Mouse (Mus musculus) right cerebral cortex, postnatal 10 days (tissue): Measurements from ENCODE around the gene Arl15.

Source experiments
- DNase-seq, 2 experiments: peaks; one replicate each; pipeline ENCODE4 v3.0.0; 2021; ENCODE audit warnings: low spot score in 2 of 2

Arl15 gene

DNA sequence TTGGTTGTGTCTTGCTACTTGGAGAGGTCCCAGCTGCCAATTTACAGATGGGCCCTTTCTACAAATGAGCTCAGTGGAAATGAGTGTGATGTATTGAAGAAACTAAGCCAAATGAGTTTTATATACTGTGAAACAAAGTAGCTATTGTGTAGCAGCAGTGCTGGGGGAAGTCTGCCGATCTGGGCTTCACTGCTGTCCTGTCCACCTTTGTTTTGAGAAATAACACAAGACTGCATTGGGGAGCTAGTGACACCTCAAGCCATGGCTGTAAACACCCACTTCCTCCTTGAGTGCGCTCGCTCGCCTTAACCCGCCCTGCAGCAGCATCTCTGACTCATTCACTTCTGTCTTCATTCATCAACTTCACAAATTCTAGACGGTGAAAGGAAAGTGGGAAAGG is 189.3 kb downstream of the Arl15 start:
- peak in 1 of 2 experiments; percentile 14 for DNase-seq

DNA sequence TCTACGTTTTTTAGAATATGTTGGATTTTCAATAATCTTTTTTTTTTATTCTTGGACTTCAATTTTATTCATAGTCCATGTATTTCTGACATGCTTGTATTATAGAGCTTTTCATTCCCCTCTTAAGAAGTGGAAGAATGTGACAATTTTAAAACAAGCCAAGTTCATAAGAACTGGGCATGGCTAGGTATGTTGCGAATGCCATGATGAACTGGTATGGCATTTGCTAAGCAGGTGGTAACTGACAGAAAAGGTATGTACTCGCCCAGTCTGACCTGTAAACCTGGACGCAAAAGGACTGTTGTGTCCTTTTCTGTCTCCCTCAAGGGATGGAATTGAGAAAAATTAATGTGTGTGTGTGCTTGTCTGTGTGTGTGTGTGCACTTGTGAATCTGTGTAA is 190.2 kb downstream of the Arl15 start:
- peak in 1 of 2 experiments; percentile 3 for DNase-seq

DNA sequence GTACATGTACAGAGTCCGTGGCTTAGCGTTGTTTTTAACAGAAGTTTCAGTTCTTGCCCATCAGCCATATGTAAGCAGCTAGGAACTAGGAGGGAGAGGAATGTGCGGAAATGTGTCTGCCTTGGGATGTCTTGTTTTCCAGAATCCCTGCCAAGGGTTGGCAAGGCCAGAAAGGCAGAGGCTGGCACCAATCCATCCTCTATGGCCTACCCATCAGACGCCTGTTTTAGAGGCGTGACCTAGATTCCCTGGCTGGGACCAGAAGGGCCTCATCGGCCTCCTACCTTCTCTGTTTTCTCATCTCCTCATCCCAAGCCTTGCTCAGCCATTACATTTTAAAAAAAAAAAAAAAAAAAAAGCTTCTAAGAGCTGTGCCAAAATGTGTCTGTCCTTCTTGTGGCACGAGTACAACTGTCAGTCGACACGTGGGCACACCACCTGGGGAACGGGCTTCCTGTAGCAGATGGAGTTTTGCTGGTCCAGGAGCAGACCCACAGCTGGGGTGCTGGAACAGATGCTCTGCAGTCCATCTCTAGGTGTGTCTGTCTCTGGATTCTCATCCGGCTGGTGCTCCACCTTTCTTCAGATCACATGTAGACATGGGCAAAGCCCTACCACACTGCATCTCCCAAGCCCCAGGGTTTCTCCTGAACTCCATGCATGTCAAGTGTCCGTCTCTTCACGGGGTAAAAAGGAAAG is 192.7 kb downstream of the Arl15 start:
- peak; percentile 41 to 49 for DNase-seq

DNA sequence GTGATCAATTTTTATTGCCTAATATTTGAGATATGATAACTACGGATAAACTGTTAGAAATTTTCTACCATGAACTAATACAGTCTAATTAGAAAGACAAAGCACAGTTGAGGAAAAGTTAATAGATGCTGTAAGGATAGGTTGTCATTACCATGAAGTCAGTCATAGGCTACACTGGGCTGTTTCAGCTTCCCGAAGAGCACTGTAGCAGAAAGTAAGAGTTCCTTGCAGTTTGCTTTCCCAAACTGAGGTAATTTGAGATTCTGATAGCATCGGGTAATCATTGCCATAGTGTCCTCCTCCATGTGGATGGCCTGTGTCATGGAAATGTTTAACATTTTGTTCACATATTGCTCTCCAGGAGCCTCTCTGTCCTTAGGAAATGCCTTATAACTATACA is 195.9 kb downstream of the Arl15 start:
- peak in 1 of 2 experiments; percentile 1 for DNase-seq

DNA sequence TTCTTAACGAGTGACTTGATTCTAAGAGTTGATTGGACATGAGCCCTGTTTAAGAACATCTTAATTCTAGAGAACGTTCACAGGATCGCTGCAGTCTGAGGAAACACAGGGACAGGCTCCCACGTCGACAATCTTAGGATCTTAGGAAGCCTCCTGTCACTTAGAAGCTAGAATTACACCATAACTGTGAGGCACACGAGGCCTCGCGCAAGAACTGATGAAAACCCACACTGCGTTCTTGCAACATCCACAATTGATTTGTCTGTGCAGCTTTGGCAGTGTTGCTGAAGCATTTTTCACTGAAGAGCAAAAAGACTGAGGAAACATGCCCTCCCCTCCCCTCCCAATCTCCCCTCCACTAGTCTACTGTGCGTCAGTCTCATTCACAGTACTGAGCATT is 196.4 kb downstream of the Arl15 start:
- DNase-seq: no peak

DNA sequence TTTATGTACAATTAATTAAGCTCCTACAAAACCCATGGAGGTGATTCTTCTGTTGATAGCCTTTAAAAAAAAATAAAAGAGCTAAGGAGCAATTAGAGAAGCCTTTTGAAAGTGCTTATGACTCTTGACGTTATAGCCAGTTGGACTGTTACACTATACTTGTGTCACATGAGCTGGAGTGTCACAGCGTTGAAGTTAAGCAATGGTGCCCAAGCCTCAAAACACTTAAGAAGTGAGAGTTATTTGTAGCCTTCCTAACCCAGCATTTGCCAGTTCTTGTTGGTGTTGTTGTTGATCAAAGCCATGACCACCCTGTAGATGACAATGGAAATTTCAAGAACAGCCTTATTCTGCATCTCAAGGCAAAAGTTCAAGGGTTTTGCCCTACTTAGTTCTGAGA is 198.8 kb downstream of the Arl15 start:
- DNase-seq: peak in 1 of 2 experiments; percentile 1

DNA sequence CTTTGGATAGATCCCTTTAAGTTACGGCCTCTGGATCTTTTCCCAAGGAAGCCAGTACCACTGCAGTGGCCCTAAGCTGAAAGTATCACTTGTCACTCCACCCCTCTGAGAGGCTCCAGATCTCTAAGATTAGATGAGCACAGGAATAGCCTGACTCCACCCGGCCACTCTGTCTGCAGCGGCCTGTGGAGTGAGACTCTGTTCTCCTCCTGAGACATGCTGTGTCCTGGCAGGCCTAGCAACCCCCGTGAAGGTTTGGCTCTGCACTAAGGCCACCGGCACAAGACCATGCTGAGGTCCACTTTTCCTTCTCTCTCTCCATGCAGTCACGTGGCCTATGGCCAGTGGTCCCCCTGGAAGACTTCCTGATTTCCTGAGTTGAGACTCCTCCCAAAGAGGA is 200.3 kb downstream of the Arl15 start:
- peak in 1 of 2 experiments; percentile 21 for DNase-seq

DNA sequence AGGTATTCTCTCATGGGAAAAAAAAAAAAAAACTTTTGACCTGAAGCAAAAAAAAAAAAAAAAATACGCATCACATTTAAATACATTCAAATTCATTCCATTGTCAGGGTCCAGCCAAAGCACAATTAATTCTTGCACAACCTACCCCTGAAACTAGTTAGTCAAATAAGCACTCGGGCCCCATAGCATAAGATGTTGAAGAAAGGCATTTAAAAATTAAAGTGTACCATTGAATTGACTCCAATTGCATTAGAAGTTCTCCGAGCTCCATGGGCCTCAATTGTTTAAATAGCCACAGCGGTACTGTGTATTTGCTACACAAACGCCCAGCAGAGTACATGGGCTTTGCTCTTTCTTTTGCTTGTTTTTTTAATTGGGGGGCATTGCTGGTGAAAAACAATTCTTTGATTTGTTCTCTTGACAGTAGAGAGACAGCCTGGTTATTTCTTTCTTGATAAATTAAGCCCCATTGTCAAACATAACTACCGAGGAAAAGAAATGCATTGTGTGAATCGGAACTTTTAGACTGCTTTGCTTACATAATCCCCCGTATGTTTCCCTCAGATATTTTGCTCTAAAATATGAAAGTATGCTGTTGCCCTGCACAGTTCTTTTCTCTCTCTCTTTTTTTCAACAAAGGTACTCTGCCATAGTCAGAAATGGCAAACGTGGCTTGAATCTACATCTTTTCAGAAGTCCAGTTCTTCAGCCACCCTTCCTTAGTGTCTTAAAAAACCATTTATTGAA is 201.4 kb downstream of the Arl15 start:
- peak in 1 of 2 experiments; percentile 4 for DNase-seq

DNA sequence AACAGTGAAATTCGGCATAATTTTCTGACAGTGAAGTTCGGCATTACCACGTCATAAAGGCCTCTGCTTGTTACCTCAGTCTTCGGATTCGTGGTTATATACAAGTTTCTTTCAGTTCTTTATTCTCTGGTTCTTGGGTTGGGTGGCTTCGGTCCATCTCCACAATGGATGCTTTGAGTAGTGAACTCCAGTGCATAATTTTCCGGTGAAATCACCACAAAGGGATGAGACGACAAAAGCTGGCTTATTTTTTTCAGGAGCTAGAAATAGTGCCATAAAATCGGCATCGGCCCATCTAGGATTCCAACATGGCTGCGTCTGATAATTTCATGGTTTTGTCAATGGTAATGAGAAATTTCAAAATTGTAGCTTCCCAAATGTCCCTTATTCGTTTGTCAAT is 204.5 kb downstream of the Arl15 start:
- DNase-seq: peak in 1 of 2 experiments; percentile 7

DNA sequence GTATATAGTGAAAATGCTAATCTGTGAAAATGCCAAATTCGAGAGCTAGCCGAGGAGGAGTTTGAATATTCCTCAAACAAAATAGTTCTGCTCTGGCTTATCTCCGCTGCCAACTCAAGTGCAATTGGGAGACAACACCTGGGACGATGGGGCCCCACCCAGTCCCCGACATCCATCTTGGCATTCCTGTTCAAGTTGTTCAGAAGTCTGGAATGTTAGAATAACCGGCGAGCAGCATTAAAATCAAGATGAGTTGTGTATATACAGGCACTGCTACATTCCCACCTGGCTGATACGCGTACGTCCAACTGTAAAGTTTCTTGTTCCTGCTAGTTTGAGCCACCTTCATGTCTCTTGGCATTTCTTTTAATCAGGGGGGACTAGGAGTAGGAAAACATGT is 209.2 kb downstream of the Arl15 start:
- no peak for DNase-seq

DNA sequence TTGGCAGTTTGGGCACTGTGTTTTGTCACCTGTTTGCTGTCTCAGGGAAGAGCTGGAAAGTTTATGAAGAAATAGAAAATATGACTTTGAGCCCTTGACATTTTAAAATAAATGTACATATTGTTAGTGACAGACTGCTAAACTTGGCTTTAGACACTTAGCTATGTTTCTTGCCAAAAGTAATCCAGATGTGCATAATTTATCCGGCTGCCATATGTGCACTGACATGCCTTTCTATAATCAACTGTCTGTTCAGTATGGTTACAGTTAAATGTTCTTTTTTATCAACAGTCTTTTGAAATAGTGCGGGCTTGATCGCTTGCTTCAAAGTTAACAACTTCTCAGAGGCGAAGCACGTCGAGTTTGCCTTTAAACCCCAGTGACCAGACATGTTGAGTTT is 209.9 kb downstream of the Arl15 start:
- DNase-seq: no peak

DNA sequence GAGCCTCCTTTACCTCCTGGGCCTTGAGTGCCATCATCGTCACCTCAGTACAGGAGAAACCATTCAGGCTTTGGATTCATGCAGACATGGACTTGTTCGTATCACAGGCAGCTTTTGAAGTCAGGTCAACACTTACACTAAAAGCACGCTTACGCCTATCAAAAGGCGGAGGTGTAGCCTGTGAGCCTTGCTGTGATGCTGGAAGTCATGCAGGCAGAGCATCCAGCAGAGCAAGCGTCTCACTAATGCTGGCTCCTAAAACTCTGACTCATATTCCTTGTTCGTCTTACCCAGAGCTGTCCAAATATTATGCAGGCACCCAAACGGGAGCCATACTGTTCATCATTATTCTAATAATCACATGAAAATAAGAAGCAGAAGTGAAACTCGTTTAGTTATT is 215.5 kb downstream of the Arl15 start:
- no peak for DNase-seq

DNA sequence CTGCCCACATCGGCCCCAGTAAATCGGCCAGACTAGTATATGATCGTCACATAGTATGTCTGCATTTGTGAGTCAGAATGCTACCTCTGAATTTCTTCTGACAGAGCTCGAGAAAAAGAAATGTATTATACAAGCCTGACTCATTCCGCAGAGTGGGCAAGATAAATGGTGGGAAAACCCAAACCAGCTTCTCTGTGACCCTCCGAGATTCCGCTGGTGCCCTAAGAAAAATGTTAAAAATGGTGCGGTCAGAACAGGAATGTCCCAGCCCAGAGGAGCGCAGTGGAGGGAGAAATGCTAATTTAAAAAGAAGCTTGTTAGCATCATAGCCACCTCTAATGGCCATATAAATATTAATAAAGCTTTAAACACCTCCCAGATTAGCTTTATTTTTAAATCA is 216.2 kb downstream of the Arl15 start:
- no peak for DNase-seq

DNA sequence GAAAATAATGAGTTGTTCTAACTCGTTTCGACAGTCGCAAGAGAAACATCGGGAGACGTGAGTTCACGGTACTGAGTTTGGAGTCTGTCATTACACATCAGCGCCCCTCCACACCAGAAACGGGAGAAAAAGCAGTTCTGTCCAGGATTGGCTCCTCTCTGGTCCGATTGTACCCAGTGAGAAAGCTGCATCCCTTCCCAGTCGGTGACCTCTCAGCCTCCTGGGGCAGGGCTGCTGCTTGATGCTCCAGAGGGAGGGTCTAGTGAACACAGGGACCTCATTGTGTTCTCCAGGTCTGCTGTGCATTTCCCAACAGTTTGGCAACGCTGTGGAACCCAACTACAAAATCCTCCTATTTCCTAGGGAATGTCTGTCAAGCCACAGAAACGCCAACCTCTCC is 216.7 kb downstream of the Arl15 start:
- DNase-seq: no peak

DNA sequence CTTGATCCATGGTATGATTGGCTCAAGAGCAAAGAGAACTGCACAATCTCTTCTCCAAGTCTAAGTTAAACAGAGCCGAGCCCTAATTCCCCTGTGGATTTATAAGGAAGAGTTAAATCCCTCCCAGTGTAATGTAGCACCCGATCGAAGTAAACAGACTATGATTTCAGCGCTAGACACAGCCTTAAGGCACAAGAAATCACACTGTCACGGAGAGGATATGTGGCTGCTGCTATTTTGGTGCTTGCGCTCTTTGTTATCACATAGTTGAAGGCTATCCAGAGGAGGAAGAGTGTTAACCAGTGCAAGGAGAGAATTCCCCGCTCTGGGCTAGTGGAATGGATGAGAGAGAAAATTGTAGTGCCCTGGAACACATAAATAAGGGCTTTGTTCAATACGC is 223.6 kb downstream of the Arl15 start:
- DNase-seq: no peak

DNA sequence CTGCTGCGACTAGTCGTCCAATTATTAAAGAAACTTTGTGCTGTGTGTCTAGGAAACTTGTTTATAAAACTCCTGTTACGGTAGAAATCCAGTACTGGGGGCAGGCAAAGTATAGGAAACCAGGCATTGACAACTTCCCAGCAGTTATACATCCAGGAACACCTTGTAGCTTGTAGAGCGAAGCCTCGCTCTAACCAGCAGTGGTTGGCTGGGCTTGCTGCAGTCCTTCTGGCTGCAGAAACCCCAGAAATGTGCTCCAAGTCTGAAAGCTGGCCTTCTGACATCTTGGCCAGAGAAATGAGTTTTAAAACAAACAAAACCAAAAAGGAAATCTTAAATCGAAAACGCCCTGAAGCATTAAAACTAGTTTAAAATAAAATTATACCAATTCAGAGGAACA is 229.2 kb downstream of the Arl15 start:
- no peak for DNase-seq

DNA sequence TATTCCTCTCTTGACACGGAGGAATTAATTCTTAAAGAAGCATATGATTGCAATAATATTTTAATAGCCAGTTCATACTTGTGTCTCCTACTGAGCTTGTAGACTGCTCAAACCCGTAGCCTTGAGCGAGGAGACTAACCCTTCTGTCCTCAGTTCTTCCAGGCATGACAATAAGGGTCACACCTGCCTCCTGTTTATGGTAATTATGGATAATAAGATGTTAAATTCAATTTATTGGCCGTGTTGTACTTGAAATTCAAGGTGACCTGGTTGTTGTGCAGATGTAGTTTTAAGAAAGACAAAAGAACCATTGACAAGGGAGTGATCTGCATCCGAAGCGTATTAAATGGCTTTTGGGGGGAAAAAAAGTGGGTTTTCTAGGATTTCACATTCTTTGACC is 232.0 kb downstream of the Arl15 start:
- DNase-seq: no peak

DNA sequence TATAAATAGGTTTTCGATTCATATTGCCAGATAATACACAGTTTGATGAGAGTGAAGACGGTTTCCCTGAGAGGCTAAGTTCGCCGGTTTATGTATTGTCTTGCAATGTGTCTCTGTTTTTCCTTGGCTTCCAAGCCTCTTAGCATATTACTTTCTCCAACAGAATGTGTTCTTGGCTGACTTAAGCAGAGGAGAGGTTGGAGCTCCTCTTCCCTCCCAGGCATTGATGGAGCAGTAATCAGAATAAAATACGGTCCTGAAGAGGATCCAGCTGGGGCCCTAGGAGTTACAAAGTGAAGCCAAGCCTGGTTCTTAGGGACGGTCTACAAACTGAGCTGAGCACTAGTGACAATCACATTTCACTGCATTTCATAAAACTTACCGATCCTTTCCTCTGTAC is 232.4 kb downstream of the Arl15 start:
- DNase-seq: no peak

DNA sequence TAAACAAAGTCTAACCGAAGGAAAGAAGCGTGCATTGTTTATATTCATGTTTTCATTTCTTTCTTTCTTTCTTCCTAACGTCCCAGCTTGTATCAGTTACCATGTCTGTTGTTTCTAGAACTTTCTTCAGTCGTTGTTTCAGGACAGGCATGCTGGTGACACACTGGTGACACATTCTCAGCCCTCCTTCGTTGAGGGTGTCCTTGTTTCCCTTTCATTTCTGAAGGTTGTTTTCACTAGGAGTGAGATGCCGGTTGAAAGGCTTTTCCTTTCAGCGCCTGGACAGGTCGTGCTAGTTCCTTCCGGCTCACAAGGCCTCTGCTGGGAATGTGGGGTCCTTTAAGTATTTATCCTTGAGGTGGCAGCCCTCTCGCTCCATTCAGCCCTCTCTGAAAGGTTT is 253.8 kb downstream of the Arl15 start:
- DNase-seq: no peak

DNA sequence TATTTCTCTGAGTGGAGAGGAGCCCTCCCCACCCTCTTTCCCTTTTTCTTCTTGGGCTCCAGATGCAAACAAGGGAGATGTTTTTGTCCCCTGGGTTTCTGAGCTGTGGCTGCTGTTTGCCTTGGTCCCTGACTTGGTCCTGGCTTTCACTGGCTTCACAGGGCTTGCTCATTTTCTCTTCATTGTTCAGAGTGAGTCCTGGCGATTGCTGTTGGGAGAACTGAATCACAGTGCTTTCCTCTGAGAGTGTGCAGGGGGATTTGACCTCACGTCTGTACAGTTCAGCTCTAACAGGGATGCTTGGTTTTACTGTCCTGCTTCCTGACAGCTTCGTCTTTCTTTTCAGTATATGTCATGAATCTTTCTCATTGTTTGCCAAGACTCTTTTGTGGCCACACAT is 254.4 kb downstream of the Arl15 start:
- no peak for DNase-seq

DNA sequence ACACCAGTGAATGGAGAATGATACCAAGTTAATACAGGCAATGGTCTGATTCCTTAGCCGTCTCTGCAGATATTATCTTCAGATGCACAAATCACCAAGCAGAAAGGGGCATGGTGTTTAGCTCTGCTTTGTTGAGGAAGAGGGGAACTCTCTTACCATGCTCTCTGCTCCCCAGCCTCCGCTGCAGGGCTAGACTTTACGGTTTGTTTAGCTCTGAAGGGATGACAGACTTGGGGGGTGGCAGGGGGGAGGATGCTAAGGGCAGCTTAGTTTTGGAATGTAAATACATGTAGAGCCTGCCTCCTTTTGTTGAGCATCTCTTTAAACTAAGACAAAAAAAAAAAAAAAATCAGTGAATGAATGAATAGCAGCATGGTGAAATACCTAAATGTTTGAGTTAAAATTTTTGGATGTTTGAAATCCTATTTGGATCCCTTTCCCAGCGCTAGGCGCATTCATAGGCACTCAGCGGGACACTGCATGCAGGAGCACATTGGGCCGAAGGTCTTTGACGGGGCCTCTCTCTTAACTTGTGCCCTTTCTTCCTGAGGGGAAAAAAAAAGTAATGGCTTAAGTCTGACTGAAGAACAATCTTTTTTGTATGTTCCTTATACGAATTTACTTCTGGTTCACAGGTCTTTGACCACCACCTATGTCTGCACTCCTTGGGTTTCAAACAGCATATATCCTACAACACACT is 257.0 kb downstream of the Arl15 start:
- no peak for DNase-seq

DNA sequence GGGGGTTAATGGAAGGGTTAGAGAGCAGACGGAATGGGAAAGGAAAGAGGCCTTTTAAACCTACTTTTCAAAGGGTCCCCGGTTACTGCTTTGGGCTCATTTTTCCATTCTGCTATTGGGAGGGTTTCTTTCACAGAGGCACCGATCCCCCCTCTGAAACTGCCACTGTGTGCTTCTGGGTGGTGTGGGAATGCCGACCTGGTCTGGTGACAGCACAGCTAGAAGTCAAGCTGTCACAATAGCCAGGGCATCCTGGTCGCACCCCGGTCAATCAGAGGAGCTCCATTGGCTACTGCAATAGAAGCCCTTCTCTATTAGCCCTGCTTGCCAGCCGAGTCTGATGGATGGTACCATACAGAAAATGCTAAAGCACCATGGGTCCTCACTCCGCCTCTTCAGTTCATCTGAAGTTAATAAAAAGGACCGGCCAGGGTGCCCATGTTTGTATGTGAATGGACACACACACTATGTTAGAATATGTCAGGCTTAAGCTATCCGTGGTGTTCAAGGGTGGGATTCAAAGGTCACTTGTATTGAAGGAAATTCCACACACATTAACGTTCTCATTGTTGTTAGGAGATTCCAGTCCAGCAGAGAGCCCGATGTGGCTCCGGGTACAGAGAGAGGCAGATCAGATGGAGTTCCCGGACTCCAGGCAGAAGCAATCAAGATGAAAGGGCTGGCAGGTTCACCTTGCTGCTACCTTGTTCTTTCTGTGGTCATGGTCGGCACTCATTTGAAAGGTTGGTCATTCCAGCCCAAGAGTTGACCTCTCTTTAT is 258.3 kb downstream of the Arl15 start:
- no peak for DNase-seq
